Mouse (Mus musculus): ENCODE measurements around the gene Larp6. TPM values are rescaled to one million over a fixed set of nuclear protein-coding genes. Genes with fewer than 3 reads are reported as not detected.

Larp6 gene
- polyA plus RNA-seq, 1 experiment = not detected

- Histone ChIP-seq H3K27ac (ENCODE audit: insufficient read depth, low read depth, low read length) (no peak overlapping the region), H3K4me1 (ENCODE audit: control insufficient read depth, insufficient read depth, low read length) (peaks cover 5% of the 10 kb centered on the region; the same call in 1 of the 2 replicates), H3K4me3 (ENCODE audit: insufficient read depth, low read length) (no peak overlapping the region)
- TF ChIP-seq CTCF (IDR thresholded peaks at IDR 0.05; ENCODE audit: low read depth, low read length) (no peak), POLR2A (IDR thresholded peaks at IDR 0.05; ENCODE audit: borderline replicate concordance, low read depth, low read length) (no peak)
These were observed 69.4 kb downstream of the Larp6 start for GRCm38 (mm10) chr9:60782057-60782789.

GRCm38 (mm10) chr9:60785069-60785468 lies 72.3 kb downstream of the Larp6 start:
- Histone ChIP-seq H3K4me1 (ENCODE audit: control insufficient read depth, insufficient read depth, low read length) (peaks cover 5% of the 10 kb centered on the region; the same call in 1 of the 2 replicates), H3K4me3 (ENCODE audit: insufficient read depth, low read length) (no peak overlapping the region), H3K27ac (ENCODE audit: insufficient read depth, low read depth, low read length) (no peak overlapping the region)
- no peak for TF ChIP-seq POLR2A (IDR thresholded peaks at IDR 0.05; ENCODE audit: borderline replicate concordance, low read depth, low read length)
- no peak for TF ChIP-seq CTCF (IDR thresholded peaks at IDR 0.05; ENCODE audit: low read depth, low read length)

- Histone ChIP-seq H3K4me1 (ENCODE audit: control insufficient read depth, insufficient read depth, low read length) (0 out of 2 replicates have a peak, but pooled peaks cover 2% of the 10 kb centered on the region), H3K27ac (ENCODE audit: insufficient read depth, low read depth, low read length) (no peak overlapping the region), H3K4me3 (ENCODE audit: insufficient read depth, low read length) (no peak overlapping the region)
- TF ChIP-seq POLR2A (IDR thresholded peaks at IDR 0.05; ENCODE audit: borderline replicate concordance, low read depth, low read length) = no peak
- TF ChIP-seq CTCF (IDR thresholded peaks at IDR 0.05; ENCODE audit: low read depth, low read length) = no peak
These were observed 74.8 kb downstream of the Larp6 start for GRCm38 (mm10) chr9:60787517-60788110.

Other genes starting within 250 kb of the Larp6 start
- gene Thsd4, start 190.9 kb upstream of the Larp6 start, polyA plus RNA-seq (2012; ENCODE audit: insufficient read depth, insufficient read length, missing spikeins) = 0.09 and 0.12 TPM in 2 replicates
- 5.8 and 7.5 TPM in 2 replicates for gene Lrrc49, start 24.8 kb upstream of the Larp6 start, polyA plus RNA-seq (2012; ENCODE audit: insufficient read depth, insufficient read length, missing spikeins)
- 5.9 and 6.0 TPM in 2 replicates for gene Uaca, start 81.6 kb downstream of the Larp6 start, polyA plus RNA-seq (2012; ENCODE audit: insufficient read depth, insufficient read length, missing spikeins)

All from bone marrow macrophage, adult 2 months (primary cell).